ENCODE assay signal across 23 mouse cellular contexts in genomic region chr10:36935863-36936262, GRCm38 (mm10). TPM values are rescaled to one million over a fixed set of nuclear protein-coding genes. Genes with fewer than 3 reads are reported as not detected.
DNase-seq lines count a peak whose midpoint lies in the region; ATAC-seq and TF ChIP-seq lines count a peak whose summit lies in the region.
"Had no signal": no experiment of that assay in that cellular context is flagged by ENCODE, and none has a peak within 500 bp of the region (broad histone marks: within the 10 kb centered on the region; RNA-seq: fewer than 3 reads in every experiment).

No protein-coding gene starts in this region.

- no peak overlapping the region for H3K9ac ChIP-seq in ES-E14 (ENCODE audit: insufficient read depth, low read depth, low read length, poor library complexity, severe bottlenecking)
- H3K9ac ChIP-seq: embryonic facial prominence, embryonic 13.5 days; forebrain, embryonic 13.5 days; hindbrain, embryonic 12.5 days; intestine, embryonic 15.5 days had no signal

- ATAC-seq in CD4-positive, CD25-positive, alpha-beta regulatory T cell, adult 4 months = peak; percentile 93
- ATAC-seq in activated CD4-positive, CD25-positive, alpha-beta regulatory T cell, adult 4 months = peak; percentile 83
- ATAC-seq: forebrain, embryonic 13.5 days; hindbrain, embryonic 16.5 days; intestine, embryonic 15.5 days; Patski had no signal

- no peak overlapping the region for H3K4me3 ChIP-seq in ES-E14 (ENCODE audit: insufficient read depth in 1 of 2, low read depth in 1 of 2, low read length in 2 of 2, poor library complexity in 1 of 2, severe bottlenecking in 1 of 2)
- H3K4me3 ChIP-seq: embryonic facial prominence, embryonic 13.5 days; forebrain, embryonic 13.5 days; gastrocnemius, adult 2 months; heart, embryonic 10.5 days; hindbrain, embryonic 12.5 days; intestine, embryonic 15.5 days had no signal

- H3K27ac ChIP-seq in ES-E14 (ENCODE audit: insufficient read depth, low read depth, low read length, poor library complexity, severe bottlenecking) = peak overlapping the region; percentile 19; the same call in 1 of the 2 replicates
- H3K27ac ChIP-seq: embryonic facial prominence, embryonic 13.5 days; forebrain, embryonic 13.5 days; gastrocnemius, adult 2 months; heart, embryonic 10.5 days; hindbrain, embryonic 12.5 days; intestine, embryonic 15.5 days had no signal

- peak; percentile 38 for DNase-seq in ES-E14 (ENCODE audit: low read depth, low spot score)
- DNase-seq in T-cell, adult 2 months (ENCODE audit: low spot score) = no peak
- DNase-seq in right cerebral cortex, adult 2 months (ENCODE audit: low spot score in 2 of 2) = no peak
- no peak for DNase-seq in gastrocnemius, postnatal 25 days
- DNase-seq: adrenal gland, postnatal 14 days; cerebellum, adult 18-20 months; cerebellum, adult 9-11 months; cerebellum, postnatal 36 days; gastrocnemius, adult 2 months; gastrocnemius, postnatal 36 days; heart, adult 11 months; heart, postnatal 10 days; heart, postnatal 4 days; kidney, adult 18-20 months had no signal

- H3K36me3 ChIP-seq in ES-E14 (ENCODE audit: control insufficient read depth, insufficient read depth, low read length, poor library complexity, severe bottlenecking) = no peaks in the 10 kb centered on the region
- H3K36me3 ChIP-seq: embryonic facial prominence, embryonic 13.5 days; heart, embryonic 10.5 days; hindbrain, embryonic 12.5 days; intestine, embryonic 15.5 days had no signal

- H3K4me1 ChIP-seq in ES-E14 (ENCODE audit: control insufficient read depth in 2 of 2, insufficient read depth in 2 of 2, low read length in 2 of 2, poor library complexity in 1 of 2) = peaks cover 3 to 12% of the 10 kb centered on the region in 2 experiments
- H3K4me1 ChIP-seq: embryonic facial prominence, embryonic 13.5 days; forebrain, embryonic 13.5 days; heart, embryonic 10.5 days; hindbrain, embryonic 12.5 days; intestine, embryonic 15.5 days had no signal

- H3K9me3 ChIP-seq in ES-E14 (ENCODE audit: control insufficient read depth, insufficient read depth, low read depth, low read length) = no peaks in the 10 kb centered on the region
- H3K9me3 ChIP-seq: embryonic facial prominence, embryonic 13.5 days; forebrain, embryonic 13.5 days; heart, embryonic 10.5 days; hindbrain, embryonic 12.5 days; intestine, embryonic 15.5 days had no signal

- in situ Hi-C loops in ES-E14 (cut with MboI; ENCODE audit: low sequenced_read_pairs in 2 of 2, unreplicated experiment in 2 of 2) = no loop called here

TF ChIP-seq in ES-E14, 5 proteins besides CTCF, POLR2A, EP300 and RAD21:
- TF ChIP-seq CHD2 (IDR thresholded peaks at IDR 0.05; ENCODE audit: low read depth, low read length) (0 out of 2 replicates have a peak, but pooled peaks have one; percentile 12), ZC3H11A (IDR thresholded peaks at IDR 0.05; ENCODE audit: borderline replicate concordance, low read depth, low read length) (no peak), HCFC1 (IDR thresholded peaks at IDR 0.05; ENCODE audit: borderline replicate concordance, insufficient read depth, low read length) (no peak), MAFK (IDR thresholded peaks at IDR 0.05; ENCODE audit: insufficient read depth, low read depth, low read length) (no peak), ZNF384 (IDR thresholded peaks at IDR 0.05; ENCODE audit: low read depth, low read length) (peak; percentile 89)

RNA-seq across cellular contexts. Expression of gene Hdac2, which starts 38.5 kb away (rescaled TPM):
- polyA plus RNA-seq in CD4-positive, CD25-positive, alpha-beta regulatory T cell, adult 4 months (2017; shearing (Covaris generic)) = 10 to 100 TPM in 1 of 2 experiments, 1 to 10 TPM in 1; 7.9 to 18.3 TPM
- 57.8 and 91.3 TPM in 2 replicates for total RNA-seq in ES-E14 (2012; rRNA removed)
- polyA plus RNA-seq in activated CD4-positive, CD25-positive, alpha-beta regulatory T cell, adult 4 months (2017; shearing (Covaris generic)) = 10 to 100 TPM; 13.4 to 17.7 TPM
- 10 to 100 TPM; 50.0 to 58.5 TPM for total RNA-seq in gastrocnemius, postnatal 25 days (2021)
